Mouse (Mus musculus) myocyte (in vitro differentiated cells): ENCODE data around the gene Zfp534. TPM values are rescaled to one million over a fixed set of nuclear protein-coding genes. Genes with fewer than 3 reads are reported as not detected.
"Not testable (repeated sequence)": the region's sequence is repeated elsewhere in the genome, so short reads cannot be mapped to it uniquely, and the experiment has no call there.

ENCODE experiments used
- H3K27me3 ChIP-seq: one replicate; pipeline ENCODE4 v1.6.1; 2011; ENCODE audit not compliant: control insufficient read depth, insufficient read depth, insufficient read length
- H3K36me3 ChIP-seq: one replicate; pipeline ENCODE4 v1.6.1; 2011; ENCODE audit not compliant: control insufficient read depth, insufficient read depth
- H3K4me2 ChIP-seq: one replicate; pipeline ENCODE4 v1.6.1; 2011; ENCODE audit warnings: low read depth, control low read depth
- H3K4me3 ChIP-seq: one replicate; pipeline ENCODE4 v1.5.1; 2011; ENCODE audit warnings: mild to moderate bottlenecking, control low read depth, moderate library complexity
- H3K79me2 ChIP-seq: one replicate; pipeline ENCODE4 v1.6.1; 2011; ENCODE audit not compliant: control insufficient read depth, insufficient read depth
- H3ac ChIP-seq: one replicate; pipeline ENCODE4 v1.6.1; 2011; ENCODE audit not compliant: control insufficient read depth, insufficient read length
- polyA plus RNA-seq: library from polyadenylated mRNA; unstranded; fragments of >200 nt; fragmentation: generic; extraction: Trizol; gene quantifications from one replicate; pipeline ENCODE4 v1.2.1, GENCODE M21; 2012; ENCODE audit warnings: missing spikeins

Zfp534 gene
- not detected for polyA plus RNA-seq

DNA sequence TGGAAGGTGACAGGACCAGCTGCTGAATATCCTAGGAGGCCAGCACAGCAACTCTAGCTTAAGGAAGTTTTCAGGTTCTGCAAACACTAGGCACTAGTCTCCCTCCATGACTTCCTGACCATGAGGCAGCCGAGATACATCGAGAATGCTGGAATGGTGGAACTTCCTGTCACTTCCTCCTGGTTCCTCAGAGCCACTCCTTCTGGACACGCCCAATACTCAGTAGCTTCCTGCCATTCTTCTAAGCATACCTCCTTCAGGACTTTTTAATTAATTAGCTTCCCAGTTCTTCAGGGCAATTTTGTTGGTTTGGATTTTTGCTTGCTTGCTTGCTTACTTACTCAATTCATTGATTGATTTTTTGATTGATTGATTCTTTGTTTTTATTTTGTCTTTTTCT is at the start of gene Zfp534:
Zfp534 (minus strand) TSS at position 101 of the 400 bp plus-strand sequence.
- H3K79me2 ChIP-seq, H3K4me3 ChIP-seq, H3K36me3 ChIP-seq, H3K4me2 ChIP-seq, H3ac ChIP-seq, H3K27me3 ChIP-seq: not testable (repeated sequence)

DNA sequence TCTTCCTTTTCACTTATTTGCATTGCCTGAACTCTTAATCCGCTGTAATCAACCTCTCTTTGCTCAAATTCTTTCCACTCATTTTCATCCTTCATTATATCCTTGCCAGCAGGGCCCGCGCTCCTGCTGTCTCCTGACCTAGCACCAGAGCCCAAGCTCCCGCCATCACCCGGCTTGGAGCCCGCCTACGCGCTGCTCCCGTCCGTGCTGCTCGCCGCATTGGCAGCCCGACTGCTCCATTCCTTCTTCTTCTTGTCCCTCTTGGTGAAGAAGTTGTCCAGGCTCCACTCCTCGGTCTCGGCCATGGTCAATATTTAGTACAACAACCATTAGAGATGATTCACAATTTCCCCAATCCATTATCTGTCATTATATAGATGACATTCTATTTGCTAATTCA is 43.9 kb upstream of the Zfp534 start:
- not testable (repeated sequence) for H3K4me3 ChIP-seq, H3K27me3 ChIP-seq, H3K79me2 ChIP-seq, H3K4me2 ChIP-seq, H3ac ChIP-seq, H3K36me3 ChIP-seq

DNA sequence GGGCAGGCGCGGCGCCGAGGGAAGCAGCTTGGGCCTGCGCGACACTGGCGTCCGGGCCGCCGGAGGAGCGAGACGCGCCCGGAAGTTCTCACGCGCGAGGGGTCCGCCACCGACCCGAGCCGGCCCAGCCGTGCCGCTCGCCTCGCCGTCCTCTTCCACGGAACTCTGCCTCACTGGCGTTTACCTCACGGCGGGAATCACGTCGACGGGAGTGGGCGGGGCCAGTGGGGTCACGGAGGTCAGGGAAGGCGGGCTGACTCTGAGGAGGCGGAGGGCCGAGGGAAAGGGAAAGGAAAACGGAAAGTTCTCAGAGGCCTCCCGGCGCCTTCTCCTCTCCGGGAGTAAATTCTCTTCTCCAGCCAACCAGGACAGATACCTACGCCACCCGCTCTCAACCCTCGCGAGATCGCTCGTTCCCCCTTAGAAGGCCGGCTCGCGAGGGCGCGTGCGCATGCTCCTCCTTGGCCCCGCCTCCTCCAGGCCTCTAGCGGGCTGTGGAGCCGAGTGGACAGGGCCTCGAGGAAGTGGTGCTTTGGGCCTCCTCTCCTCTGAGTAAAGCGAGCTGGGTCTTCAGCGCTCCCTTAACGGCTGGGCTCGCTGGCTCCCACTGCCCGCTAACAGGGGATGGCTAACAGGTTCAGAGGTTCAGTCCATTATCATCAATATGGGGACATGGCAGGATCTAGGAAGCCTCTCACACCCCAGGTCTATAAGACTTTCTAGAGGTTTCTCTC is 36.5 kb upstream of the Zfp534 start:
- H3K4me2 ChIP-seq, H3K4me3 ChIP-seq, H3ac ChIP-seq, H3K27me3 ChIP-seq, H3K36me3 ChIP-seq, H3K79me2 ChIP-seq: not testable (repeated sequence)

DNA sequence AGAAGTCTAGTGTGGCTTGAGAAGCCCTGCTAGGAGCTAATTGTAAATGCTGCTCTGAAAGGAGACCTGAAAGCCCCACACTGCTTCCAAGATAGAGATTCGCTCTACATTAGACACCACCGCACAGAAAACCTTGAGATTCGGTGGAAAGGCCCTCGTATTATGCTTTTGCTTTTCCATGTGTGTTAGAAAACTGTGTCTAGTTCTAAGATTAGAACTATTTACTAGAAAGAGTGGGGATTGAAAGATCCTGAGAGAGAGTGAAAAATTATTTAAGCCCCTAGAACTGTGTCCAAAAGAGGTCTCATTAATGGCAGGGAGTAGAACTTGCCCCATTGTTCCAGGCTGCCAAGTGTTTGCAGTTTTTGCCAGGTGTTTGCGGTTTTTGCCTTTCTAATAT is 47.1 kb downstream of the Zfp534 start:
- not testable (repeated sequence) for H3ac ChIP-seq, H3K4me3 ChIP-seq, H3K79me2 ChIP-seq, H3K4me2 ChIP-seq, H3K36me3 ChIP-seq, H3K27me3 ChIP-seq

DNA sequence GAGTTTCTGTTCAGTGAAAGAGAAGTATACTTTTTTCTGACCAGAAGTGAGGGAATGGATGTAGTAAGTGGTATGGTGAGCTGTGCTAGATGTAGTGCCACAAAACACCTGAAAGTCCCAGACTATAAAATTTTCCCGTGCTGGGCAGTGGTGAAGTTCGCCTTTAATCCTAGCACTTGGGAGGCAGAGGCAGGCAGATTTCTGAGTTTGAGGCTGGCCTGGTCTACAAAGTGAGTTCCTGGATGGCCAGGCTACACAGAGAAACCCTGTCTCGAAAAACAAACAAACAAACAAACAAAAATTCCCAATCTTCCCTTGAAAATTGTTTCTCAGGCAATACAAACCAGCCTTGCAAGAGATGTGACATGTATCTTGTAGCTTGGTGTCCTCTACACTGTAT is 54.9 kb downstream of the Zfp534 start:
- H3K79me2 ChIP-seq, H3K27me3 ChIP-seq, H3K4me3 ChIP-seq, H3K36me3 ChIP-seq, H3K4me2 ChIP-seq, H3ac ChIP-seq: not testable (repeated sequence)

DNA sequence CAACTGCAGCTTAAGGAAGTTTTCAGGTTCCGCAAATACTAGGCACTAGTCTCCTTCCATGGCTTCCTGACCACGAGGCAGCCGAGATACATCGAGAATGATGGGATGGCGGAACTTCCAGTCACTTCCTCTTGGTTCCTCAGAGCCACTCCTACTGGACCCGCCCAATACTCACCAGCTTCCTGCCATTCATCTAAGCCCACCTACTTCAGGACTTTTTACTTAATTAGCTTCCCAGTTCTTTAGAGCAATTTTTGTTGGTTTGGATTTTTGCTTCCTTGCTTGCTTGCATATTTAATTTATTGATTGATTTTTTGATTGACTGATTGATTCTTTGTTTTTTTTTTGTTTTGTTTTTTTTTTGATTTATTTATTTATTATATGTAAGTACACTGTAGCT is 59.9 kb downstream of the Zfp534 start, which contains the start of gene Zfp979:
Zfp979 (minus strand) TSS at position 101 of the 400 bp plus-strand sequence.
- H3K36me3 ChIP-seq, H3K79me2 ChIP-seq, H3K4me2 ChIP-seq, H3ac ChIP-seq, H3K4me3 ChIP-seq, H3K27me3 ChIP-seq: not testable (repeated sequence)

DNA sequence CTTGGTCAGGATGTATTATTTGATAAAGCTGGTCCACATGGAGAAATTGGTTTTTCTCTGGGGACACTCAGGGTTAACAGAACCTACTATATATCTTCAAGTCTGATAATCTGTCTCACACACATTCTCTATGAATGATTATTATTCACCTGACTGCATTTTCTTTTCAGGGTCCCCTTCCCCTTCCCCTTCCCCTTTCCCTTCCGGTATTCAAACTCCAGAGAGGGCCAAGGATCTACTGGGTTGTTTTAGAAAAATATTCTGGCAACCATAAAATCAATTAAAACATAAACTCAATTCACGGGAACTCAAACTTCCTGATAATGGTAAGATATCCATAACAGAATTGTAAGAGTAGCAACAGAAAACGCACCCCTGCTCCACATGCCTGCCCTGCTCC is 60.4 kb downstream of the Zfp534 start:
- H3K4me3 ChIP-seq, H3K36me3 ChIP-seq, H3ac ChIP-seq, H3K79me2 ChIP-seq, H3K27me3 ChIP-seq, H3K4me2 ChIP-seq: not testable (repeated sequence)

DNA sequence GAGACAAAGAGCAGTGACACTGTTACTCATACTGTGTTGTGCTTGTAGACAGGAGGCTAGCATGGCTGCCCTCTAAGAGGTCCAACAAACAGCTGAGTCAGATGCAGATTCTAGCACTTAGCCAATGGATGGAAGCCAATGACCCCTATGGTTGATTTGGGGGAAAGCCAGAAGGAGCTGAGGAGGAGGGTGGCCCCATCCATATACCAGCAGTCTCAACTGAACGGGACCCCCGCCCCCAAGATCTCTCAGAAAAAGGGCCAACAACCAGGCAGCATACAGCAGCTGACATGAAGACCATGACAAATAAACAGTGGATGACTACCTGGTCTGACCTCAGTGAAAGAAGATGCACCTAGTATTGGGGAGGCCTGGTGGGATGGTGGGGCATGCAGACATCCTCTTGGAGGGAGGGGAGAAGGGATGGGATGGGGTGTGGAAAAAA is 68.5 kb downstream of the Zfp534 start:
- H3K4me3 ChIP-seq = not testable (repeated sequence)

More for the DNA sequence above, 68.5 kb downstream of the Zfp534 start:
- not testable (repeated sequence) for H3ac ChIP-seq, H3K4me2 ChIP-seq, H3K27me3 ChIP-seq, H3K79me2 ChIP-seq, H3K36me3 ChIP-seq

Other genes starting within 250 kb of the Zfp534 start
- 0.05 TPM for gene Zfp982, start 210.1 kb downstream of the Zfp534 start, polyA plus RNA-seq
- gene Gm16503, start 162.3 kb downstream of the Zfp534 start, polyA plus RNA-seq = not detected
- gene Zfp985, start 149.3 kb downstream of the Zfp534 start, polyA plus RNA-seq = 0.97 TPM
- gene Zfp979, start 60.0 kb downstream of the Zfp534 start, polyA plus RNA-seq = 0.46 TPM
- 0.01 TPM for gene Zfp984, start 107.2 kb upstream of the Zfp534 start, polyA plus RNA-seq
- 0.66 TPM for gene Zfp933, start 145.8 kb upstream of the Zfp534 start, polyA plus RNA-seq
- gene Miip, start 166.3 kb upstream of the Zfp534 start, polyA plus RNA-seq = 11.0 TPM
- 3.7 TPM for gene Fv1, start 166.4 kb upstream of the Zfp534 start, polyA plus RNA-seq
- gene Mfn2, start 202.2 kb upstream of the Zfp534 start, polyA plus RNA-seq = 75.8 TPM
- 77.2 TPM for gene Plod1, start 234.2 kb upstream of the Zfp534 start, polyA plus RNA-seq
- 49.9 TPM for gene 2510039O18Rik, start 238.3 kb upstream of the Zfp534 start, polyA plus RNA-seq